Mouse (Mus musculus): ENCODE results near the gene Slc4a10.

The Slc4a10 gene

GRCm38 (mm10) chr2:62352035-62352434, 305.8 kb downstream of the Slc4a10 start:
- no peak for DNase-seq (ENCODE audit: low read depth)

GRCm38 (mm10) chr2:62355766-62356165, 309.5 kb downstream of the Slc4a10 start:
- DNase-seq (ENCODE audit: low read depth) = no peak

GRCm38 (mm10) chr2:62356606-62357005, 310.3 kb downstream of the Slc4a10 start:
- DNase-seq (ENCODE audit: low read depth) = no peak

GRCm38 (mm10) chr2:62357259-62357658, 311.0 kb downstream of the Slc4a10 start:
- no peak for DNase-seq (ENCODE audit: low read depth)

GRCm38 (mm10) chr2:62360872-62361271, 314.6 kb downstream of the Slc4a10 start:
- DNase-seq (ENCODE audit: low read depth) = no peak

- no peak for DNase-seq (ENCODE audit: low read depth)
Observed at GRCm38 (mm10) chr2:62361514-62361913, 315.3 kb downstream of the Slc4a10 start.

GRCm38 (mm10) chr2:62362211-62362610, 315.9 kb downstream of the Slc4a10 start:
- no peak for DNase-seq (ENCODE audit: low read depth)

- DNase-seq (ENCODE audit: low read depth) = no peak
Observed at GRCm38 (mm10) chr2:62363606-62364005, 317.3 kb downstream of the Slc4a10 start.

GRCm38 (mm10) chr2:62368349-62369053, 322.2 kb downstream of the Slc4a10 start:
- DNase-seq (ENCODE audit: low read depth) = peak; percentile 64

- DNase-seq (ENCODE audit: low read depth) = no peak
Observed at GRCm38 (mm10) chr2:62370048-62370447, 323.8 kb downstream of the Slc4a10 start.

- DNase-seq (ENCODE audit: low read depth) = no peak
Observed at GRCm38 (mm10) chr2:62373692-62374091, 327.4 kb downstream of the Slc4a10 start.

Measured in NIH3T3 (cell line).